Mouse (Mus musculus): ENCODE measurements around the gene Lypla2.

Lypla2 gene

DNA sequence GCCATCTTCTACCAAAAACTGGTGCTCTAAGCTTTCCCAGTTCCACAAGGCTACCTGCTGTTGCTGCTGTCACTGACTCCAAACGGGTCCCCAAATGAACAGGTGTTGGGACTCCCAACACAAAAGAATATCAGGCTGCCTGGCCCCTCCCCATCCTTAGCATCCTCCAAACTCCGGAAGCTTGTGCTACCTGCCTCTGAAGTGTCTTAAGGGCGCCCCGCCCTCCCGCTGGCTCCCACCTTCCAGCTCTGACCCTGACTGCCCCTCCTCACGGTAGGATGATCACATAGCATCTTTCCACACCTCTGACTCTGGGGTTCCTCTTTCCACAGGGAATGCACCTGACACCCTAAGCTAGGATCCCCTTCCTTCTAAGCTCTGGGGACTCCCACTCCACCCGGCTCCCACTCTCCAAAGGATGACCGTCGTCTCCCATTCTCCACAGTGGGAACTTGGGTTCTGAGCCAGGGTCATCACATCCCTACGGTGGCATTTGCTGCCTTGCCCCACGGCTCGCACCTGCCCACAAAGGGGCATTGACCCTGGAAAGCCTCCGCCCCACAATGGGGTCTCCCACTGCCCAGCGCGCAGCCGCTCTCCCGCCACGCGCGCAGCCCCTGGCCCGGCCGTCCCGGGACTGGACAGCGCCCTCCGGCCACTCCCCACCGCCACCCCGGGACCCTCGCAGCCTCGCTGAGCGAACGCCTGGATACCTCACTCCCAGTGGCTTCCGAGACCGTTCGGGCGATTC lies 446 bp downstream of the Lypla2 start:
- DNase-seq: peak; percentile 39 to 47

DNA sequence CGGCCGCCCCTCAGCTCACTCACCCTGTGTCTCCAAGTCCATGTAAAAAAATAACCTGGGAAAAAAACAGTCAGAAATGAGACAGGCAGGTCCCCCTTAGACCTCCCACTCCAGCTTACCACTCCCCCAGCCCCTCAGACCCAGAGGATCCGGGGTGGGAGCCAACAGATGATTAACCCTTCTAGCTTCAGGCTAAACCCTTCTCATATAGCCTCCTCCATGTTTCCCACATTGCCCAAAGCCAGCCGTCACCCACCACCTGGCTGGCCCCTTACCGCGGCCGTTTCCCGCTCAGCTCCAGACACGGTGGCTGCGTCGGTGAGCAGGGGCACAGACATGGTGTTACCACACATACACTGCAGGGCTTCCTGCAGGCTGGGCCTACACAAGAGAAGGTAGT lies 1.8 kb downstream of the Lypla2 start:
- DNase-seq: no peak

DNA sequence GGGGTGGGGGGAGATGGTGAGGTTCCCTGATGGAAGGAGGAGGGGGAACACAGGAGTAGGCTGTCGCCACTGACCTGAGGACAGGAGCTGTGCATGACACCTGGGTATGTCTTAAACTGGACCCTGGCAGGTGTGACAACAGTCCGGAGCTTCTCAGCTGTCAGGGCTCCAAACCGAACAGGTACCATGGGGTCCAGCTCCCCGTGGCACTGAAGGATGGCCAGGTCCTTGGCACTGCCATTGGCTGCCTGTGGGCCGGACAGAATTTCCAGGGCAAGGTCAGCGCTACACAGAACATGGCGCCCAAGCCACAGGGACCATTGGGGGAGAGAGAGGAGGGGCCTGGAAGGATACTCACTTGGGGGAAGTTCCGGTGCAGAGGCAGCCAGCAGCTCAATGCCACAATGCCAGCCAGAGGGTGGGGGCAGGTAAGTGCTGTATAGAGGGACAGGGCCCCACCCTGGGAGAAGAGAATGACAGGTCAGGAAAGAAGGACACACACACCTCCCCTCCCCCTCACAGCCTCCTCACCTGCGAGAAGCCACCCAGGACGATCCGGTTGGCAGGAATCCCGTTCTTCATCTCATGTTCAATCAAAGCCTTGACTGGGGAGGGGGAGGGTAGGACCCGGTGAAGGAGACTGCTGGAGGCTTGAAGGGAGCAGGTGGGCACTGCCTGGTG lies 3.2 kb downstream of the Lypla2 start:
- no peak for DNase-seq

DNA sequence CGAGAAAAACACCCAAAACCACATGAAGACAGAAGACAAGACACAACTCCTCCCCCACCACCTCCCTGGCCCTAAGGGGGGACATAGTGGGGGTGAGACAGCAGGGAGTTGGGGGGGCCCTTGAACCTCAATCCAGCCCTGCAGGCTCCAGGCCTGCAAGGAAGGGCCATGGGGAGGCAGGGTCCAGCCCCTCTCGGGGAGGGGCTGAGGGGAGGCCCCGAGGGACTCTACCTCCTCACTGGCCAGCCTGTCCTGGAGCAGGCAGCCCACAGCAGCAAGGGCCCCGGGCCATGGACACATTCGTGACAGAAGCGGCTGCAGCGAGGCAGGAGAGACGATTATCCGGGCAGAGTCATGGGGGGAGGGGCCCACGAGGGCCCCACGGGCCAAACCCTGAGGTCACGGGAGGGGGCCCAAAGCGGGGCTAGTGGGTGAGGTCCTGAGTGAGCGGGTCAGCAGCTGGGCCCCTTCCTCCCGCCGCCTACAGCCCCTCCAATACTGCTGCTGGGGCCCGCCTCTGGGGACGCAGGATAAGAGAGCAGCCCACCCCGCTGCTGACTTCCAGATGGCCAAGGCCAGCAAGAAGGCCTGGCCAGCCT lies 4.1 kb downstream of the Lypla2 start:
- no peak for DNase-seq

DNA sequence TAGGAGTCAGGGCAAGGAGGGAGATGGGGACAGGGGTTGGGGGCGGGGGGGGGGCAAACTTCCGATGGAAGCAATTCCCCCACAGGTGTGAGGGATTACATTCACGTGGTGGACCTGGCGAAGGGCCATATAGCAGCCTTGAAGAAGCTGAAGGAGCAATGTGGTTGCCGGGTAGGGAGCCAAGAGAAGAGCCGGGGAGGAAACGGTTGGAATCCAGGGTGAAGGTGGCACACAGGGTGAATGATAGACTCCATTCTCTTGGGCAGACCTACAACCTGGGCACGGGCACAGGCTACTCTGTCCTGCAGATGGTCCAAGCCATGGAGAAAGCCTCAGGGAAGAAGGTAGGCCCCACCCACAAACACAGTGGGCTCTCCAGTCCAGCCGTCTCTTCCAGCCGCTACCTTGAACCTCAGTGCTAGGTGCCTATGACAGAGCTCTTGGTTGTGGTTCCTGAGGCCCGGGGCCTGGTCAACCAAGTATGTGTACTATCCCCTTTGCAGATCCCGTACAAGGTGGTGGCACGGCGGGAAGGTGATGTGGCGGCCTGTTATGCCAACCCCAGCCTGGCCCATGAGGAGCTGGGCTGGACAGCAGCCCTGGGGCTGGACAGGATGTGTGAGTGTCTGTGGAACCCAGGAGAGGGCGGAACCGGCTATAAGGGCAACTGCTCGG lies 5.2 kb downstream of the Lypla2 start:
- DNase-seq: no peak

DNA sequence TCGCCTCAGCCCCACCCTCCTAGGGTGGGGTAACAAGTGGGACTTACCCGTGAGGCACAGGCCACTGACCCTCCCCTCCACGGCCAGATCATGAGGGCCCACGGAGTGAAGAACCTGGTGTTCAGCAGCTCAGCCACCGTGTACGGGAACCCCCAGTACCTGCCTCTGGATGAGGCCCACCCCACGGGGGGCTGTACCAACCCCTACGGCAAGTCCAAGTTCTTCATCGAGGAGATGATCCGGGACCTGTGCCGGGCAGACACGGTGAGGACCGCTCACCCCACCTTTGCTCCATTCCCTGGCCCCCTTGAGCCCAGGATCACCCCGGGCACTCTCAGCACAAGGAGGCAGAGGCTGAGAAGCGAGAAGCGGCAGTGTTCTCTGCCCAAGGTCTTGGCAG lies 6.1 kb downstream of the Lypla2 start:
- DNase-seq: no peak

DNA sequence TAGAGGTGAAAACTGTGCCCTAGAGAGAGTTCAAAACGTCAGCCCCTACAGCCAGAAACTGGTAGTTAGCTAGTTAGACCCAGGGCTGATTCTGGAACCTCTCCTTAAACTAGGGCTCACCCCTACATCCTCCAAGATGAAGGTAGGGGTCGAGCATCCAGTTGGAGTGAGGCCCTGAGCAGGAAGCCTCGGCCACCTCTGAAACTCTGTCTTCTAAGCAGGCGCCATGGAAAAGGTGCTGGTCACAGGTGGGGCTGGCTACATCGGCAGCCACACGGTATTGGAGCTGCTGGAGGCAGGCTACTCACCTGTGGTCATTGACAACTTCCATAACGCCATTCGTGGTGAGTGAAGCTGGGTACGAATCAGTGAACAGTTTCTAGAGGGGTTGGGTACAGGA lies 7.3 kb downstream of the Lypla2 start:
- no peak for DNase-seq

DNA sequence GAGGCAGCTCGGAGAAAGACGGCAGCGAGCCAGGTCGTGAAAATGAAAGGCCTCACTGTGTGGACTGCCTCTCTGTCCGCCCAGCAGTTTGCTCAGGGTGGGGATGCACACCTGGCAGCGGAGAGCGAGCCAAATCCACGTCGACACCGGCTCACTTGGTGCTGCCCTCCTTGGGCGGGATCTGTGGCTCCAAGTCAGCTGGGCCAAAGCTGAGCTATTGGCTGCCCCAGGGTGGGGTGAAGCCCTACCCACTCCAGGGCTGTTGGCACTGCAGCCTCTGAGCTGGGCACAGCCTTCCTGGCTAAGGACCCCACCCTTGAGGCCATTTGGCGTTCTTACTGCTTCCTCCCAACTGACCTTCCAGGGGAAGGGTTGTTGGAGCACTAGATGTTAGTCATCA lies 8.0 kb downstream of the Lypla2 start:
- DNase-seq: peak; percentile 24 to 33

DNA sequence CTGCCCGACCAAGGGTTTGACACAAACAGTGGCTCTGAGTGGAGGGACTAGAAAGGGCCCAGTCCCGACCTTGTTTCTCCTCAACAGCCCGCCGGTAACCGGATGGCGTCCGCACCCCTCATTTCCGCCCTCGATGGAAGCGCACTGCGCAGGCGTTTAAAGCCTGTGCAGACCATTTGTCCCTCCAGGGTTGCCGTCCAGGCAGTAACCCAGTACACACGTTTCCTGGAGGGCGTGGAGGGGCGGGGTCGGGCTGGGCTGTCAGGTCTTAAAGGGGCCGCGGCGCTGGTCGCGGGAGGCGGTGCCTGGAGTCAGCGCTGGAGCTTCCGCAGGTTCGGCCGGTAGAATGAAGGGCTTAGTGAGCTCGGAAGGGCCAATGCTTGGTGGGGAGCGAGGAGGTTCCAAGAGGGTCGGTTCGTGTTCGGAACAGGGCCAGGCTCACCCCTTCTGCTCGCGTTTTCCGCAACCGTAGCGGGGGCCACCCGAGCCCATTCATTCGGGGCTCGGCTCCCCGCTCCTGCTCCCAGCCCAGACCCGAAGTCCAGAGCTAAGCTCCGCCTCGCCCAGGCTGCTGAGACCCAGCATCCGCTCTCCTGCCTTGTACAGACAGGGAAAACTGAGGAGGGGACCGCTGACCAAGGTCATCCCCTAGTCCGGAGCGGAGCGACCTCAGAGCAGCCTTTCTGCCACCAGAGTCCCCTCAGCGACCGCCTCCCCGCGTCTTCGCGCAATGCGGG lies 8.8 kb downstream of the Lypla2 start, which contains the start of gene Gale:
Gene Gale, plus strand, starts transcription at position 271 of the 737 bp plus-strand sequence.
- peak; percentile 94 to 95 for DNase-seq

DNA sequence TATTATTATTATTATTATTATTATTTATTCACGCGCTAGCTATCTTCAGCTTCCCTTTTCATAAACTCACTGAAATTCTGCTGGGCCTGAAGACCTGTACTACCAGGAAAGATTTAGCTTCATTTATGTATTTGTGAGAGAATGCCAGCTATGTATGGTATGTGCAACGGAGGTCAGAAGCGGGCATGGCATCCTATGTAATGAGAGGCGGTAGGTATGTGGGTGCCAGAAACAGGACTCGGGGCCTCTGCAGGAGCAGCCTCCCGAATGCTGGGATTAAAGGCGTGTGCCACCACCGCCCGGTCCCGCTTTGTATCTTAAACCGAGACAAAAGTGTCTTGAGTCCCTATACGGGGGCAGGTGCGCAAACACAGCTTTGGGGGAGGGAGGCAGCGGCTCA lies 9.5 kb downstream of the Lypla2 start:
- DNase-seq: no peak

DNA sequence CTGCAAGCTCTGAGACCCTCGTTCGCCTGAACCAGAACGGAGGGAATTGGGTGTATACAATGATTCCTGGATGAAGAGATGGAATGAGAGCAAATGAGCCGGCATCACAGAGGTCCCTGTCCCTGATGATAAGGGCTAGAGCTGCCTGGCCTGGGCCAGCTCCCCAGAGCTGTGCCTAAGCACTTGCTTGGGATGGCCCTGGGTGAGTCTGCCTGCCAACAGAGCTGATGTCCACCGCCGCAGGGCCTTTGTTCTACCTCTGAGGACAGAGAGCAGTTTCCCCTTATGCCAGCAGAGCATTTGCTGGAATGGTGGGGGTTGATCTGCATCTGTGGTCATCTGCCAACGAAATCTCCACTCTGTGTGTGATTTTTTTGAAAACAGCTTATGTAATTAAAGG lies 10.2 kb downstream of the Lypla2 start:
- no peak for DNase-seq

DNA sequence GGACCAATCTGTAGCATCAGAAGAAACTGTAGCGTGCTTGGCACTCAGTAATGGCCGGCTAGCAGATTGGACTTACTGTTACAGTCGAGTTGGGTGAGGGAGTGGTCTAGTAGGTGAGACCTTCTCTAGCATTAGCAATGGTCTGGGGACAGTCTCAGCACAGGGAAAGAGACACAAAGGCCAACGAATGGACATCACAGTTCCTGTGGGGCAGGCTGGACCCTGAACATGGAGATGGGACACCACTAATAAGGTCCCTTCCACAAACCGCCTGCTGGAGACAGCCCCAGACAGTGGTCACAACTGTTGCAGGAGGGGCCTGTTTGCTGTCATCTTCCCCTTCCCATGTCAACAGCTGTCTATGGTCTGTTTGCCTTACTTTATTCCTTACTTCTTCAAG lies 10.7 kb downstream of the Lypla2 start:
- no peak for DNase-seq

DNA sequence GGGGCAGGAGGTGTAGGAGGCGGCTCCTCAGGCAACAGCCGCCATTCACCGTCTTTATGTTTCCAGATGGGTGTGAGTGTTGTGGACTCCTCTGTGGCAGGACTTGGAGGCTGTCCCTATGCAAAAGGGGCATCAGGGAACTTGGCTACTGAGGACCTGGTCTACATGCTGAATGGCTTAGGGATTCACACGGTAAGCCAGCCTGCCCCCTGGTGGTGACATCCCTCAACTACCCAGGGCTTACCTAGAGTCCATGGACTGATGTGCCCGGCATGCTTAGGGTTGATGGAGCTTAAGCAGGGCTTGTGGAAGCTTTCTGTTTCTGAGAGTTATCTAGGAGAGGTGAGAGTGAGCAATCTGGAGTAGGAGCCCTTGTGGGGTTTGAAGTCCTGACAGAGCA lies 11.7 kb downstream of the Lypla2 start:
- peak; percentile 90 to 93 for DNase-seq

DNA sequence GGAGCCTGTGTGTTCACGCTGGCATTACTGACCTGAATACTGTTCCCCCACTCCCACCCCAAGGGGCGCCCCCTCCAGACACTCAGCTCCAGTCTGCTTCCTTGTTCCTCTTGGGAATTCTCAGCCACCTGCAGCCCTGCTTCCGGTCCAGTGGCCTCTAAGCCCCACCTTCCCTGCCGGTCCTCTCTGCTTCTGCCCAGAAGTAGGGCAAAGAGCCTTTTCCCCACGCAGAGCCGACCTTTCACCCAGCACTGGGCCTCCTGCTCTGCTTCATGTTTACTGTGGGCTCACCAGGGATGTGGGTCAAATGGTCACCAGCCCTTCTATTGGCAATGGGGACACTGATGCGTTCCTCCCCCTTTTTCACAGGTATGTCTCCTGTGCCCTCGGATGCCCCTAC lies 14.1 kb downstream of the Lypla2 start:
- no peak for DNase-seq

DNA sequence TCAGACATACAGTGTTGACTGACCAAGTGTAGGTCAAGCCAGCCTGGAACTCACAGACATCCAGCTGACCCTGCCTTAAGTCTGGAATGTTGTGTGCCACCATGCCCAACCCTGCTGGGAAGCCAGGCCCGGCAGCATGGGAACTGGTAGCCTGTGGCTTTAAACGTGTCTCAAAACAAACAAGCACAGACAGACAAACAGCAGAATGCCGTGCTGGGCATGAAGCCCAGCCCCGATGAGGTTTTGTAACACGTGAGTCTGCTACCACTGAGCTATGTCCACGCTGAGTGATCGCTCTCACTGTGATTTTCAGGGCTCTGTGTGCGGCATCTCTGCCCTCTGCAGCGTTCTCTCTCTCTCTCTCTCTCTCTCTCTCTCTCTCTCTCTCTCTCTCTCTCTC lies 16.5 kb downstream of the Lypla2 start:
- no peak for DNase-seq

DNA sequence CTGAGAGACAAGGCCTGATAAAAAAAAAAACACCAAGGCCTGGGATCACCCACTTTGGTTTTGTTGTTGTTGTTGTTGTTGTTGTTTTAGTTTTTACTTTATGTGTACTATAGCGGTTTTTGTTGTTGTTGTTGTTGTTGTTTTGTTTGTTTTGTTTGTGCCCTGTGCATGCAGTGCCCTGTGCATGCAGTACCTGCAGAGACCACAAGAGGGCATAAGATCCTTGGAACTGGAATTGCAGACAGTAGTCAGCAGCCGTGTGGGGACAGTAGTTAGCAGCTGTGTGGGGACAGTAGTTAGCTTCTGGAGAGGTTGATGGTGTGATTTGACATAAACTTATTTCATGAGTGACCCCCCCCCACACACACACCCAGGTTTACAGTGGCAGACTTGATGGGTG lies 18.2 kb downstream of the Lypla2 start:
- peak; percentile 89 for DNase-seq

DNA sequence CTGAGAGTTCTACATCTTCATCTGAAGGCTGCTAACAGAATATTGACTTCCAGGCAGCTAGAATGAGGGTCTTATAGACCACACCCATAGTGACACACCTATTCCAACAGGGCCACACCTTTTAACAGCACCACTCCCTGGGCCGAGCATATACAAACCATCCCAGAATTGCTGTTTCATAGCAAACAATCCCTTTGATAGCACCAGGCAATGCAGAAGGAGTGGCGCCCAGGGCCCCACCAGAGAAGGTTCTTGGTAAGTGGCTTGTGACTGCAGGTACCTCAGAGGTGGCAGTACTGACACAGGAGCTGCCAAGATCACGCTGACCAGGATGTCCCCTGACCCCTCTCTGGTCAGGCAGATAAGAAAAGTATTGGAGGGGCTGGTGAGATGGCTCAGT lies 19.2 kb downstream of the Lypla2 start:
- no peak for DNase-seq

DNA sequence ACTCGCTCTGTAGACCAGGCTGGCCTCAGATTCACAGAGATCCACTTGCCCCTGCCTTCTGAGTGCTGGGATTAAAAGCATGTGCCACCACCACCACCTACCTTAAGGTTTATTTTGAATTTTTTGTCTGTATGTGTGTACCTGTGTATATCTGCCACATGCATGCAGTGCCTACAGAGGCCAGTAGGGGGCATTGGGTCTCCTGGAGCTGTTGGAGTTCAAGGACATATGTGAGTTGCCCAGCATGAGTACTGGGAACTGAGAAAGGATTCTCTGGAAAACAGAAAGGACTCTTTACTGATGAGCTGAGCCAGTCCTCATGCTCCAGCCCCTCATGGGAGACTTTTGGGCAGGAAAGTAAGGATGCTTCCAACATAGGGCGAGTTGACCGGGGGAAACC lies 20.9 kb downstream of the Lypla2 start:
- peak; percentile 60 to 65 for DNase-seq

DNA sequence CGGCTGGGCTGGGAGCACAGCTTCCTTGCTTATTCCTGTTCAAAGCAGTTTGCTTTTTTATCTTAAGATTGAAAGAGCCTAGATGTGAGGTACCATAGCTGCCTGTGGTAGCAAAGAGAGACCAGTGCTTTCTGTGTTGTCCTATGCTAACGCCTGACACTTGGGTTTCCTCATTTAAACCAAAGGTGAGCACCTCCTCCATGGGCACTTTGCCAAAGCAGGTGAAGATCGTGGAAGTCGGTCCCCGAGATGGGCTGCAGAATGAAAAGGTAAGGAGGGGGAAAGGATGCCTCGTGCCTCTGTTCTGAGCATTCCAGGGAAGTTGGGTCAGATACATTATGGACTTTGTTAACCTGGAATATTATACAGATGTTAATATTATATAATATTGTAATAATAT lies 22.1 kb downstream of the Lypla2 start:
- DNase-seq: no peak

DNA sequence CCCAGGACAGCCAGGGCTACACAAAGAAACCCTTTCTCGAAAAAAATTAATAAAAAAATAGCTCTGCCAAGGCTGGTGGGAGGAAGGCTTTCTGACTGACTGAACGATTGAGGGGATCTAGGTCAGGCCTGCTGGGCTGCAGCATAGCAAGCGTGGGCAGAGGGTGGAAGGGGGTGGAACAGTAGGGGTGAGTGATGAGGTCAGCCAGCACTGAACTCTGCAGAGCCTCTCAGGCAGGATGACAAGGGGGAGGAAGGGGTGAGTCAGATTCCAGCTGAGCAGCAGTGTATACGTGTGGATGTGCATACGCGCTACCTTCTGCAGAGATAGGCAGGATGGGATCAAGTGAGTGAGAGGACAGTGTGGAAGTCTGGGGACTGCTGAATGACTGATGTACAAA lies 22.5 kb downstream of the Lypla2 start:
- DNase-seq: no peak

DNA sequence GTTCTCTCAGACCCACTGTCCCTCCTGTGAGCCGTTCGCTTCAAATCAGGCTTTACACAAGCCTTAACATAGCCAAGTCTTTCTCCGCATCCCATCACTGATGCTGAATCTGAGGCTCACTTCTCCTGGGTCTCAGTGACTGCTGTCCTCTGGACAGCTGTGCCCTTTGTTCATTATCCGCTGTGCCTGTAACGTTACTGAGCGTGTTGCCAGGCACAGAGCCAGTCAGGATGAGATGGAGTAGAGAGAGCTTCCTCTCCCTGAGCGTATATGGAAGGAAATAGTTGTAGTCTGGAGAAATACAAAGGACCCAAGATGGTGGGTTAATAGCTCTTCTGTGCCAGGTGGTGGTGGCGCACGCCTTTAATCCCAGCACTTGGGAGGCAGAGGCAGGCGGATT lies 23.0 kb downstream of the Lypla2 start:
- no peak for DNase-seq

DNA sequence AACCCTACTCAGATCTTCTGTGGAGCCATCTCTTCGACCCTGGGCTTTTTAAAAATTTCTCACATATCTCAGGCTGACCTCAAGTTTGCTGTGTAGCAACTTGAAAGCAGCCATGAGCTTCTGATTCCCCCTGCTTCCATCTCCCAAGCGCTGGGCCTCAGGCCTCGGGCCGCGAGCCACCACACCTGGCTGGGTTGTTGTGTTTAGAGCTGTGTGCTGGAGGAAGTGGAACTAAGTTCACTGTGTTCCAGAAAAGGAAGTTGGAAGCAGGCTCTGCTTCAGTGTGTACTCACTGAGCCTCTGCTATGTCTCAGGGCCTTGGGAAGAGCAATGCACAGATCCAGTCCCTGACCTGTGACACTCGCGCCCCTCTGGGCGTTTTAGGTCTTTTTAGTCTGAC lies 24.3 kb downstream of the Lypla2 start:
- DNase-seq: peak in 1 of 2 experiments; percentile 15
